Mouse (Mus musculus): ENCODE results near the gene Camta1.

DNA sequence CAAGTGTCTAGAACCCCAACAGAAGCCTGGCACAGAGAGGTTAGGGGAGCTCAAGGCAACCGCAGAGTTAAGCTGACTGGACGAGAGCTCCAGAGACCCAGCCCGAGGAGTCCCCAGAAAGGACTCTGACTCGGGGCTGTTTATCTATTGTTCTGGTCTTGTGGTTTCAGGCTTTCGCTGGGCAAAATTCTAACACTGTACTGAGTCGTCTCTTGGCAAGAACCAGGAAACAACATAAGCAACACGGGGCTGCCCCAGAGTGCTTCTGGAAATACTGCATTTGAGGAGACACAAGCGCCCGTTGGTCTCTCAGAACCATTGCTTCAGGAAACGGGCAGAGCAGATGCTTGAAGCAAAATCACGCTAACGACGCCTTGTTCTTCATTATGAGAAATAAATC is 860.3 kb downstream of the Camta1 start:
- TF ChIP-seq CTCF (IDR thresholded peaks at IDR 0.05; ENCODE audit: low read depth, low read length) (no peak), POLR2A (IDR thresholded peaks at IDR 0.05; ENCODE audit: borderline replicate concordance, low read depth, low read length) (no peak)

Measured in bone marrow macrophage, adult 2 months (primary cell).